Mouse (Mus musculus): ENCODE measurements around the gene Fpr3.

DNA sequence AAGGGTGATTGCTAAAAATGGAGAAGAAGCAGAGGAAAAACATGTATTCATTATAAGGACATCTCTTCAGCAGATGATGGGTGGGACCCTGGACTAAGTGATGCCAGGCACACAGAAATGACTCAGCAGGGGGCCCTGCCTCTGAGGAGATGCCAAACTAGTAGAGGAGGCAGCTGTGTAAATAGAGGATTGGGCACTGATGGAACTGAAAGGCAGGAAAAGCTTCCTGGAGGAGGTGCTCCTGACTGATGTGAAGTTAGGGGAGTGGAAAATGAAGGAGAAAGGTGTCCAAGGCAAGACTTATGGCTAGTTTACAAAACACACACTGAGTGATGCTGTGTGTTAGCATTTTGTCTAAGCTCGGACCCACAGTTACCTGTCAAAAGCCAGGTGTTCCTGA lies 30.2 kb upstream of the Fpr3 start:
- TF ChIP-seq CTCF (IDR thresholded peaks at IDR 0.05 in 2 of 3, conservative IDR thresholded peaks at IDR 0.05 in 1 of 3; ENCODE audit: control insufficient read depth in 1 of 3, insufficient read depth in 1 of 3, low read depth in 2 of 3, low read length in 3 of 3, poor library complexity in 1 of 3, severe bottlenecking in 1 of 3), result no peak
- TF ChIP-seq SIN3A (IDR thresholded peaks at IDR 0.05; ENCODE audit: low read length), result no peak
- TF ChIP-seq ETS1 (IDR thresholded peaks at IDR 0.05; ENCODE audit: low read depth, low read length), result no peak
- TF ChIP-seq ZC3H11A (IDR thresholded peaks at IDR 0.05; ENCODE audit: low read depth, low read length), result no peak
- no peak for TF ChIP-seq ZKSCAN1 (IDR thresholded peaks at IDR 0.05; ENCODE audit: low read depth, low read length)
- no peak for TF ChIP-seq NRF1 (IDR thresholded peaks at IDR 0.05; ENCODE audit: insufficient read depth, low read depth, low read length, poor library complexity, severe bottlenecking)

All from MEL (cell line).